Mouse (Mus musculus) testis, adult 2 months (tissue): ENCODE data around the gene Prkra.

Experiments used
- CTCF ChIP-seq: fragments of 200-500 bp; IDR thresholded peaks from 2 replicates; pipeline ENCODE4 v1.5.1; 2012; ENCODE audit warnings: low read depth, mild to moderate bottlenecking, inconsistent platforms, low read length, moderate library complexity; ENCODE audit not compliant: control insufficient read depth, insufficient read depth, insufficient replicate concordance
- POLR2A ChIP-seq: fragments of 200-500 bp; IDR thresholded peaks from 2 replicates; pipeline ENCODE4 v1.6.1; 2012; ENCODE audit warnings: low read depth, mild to moderate bottlenecking, inconsistent platforms, low read length, moderate library complexity; ENCODE audit not compliant: control insufficient read depth

DNA sequence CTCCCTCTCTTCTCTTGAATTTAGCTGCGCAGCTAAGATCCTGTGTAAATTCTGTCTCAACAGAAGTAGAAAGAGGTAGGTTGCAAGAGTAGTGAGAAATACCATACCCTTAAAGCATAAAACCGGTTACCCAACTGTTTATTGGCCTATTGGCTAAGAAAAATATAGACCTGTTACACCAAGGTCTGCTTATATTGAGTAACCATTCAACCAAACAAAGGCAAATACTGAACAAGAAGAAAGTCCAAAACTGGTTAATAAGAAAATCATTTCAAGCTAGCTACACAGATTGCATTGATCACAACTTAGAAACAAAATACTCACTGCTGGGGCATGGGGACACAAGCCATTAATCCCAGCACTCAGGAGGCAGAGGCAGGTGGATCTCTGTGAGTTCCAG, 8.2 kb downstream of the Prkra start:
- no peak for TF ChIP-seq CTCF
- TF ChIP-seq POLR2A: no peak
